Mouse (Mus musculus) cerebellum, adult 2 months (tissue): Measurements from ENCODE around the gene Msi2.

Experiments used
- CTCF ChIP-seq: fragments of 200-500 bp; IDR thresholded peaks from 2 replicates; pipeline ENCODE4 v1.5.1; 2011; ENCODE audit warnings: low read depth, mild to moderate bottlenecking, control low read depth, low read length, moderate library complexity, borderline replicate concordance; ENCODE audit not compliant: insufficient read depth
- POLR2A ChIP-seq: fragments of 200-500 bp; IDR thresholded peaks from 2 replicates; pipeline ENCODE4 v1.6.1; 2011; ENCODE audit warnings: low read length, control low read depth, borderline replicate concordance; ENCODE audit not compliant: insufficient read depth

DNA sequence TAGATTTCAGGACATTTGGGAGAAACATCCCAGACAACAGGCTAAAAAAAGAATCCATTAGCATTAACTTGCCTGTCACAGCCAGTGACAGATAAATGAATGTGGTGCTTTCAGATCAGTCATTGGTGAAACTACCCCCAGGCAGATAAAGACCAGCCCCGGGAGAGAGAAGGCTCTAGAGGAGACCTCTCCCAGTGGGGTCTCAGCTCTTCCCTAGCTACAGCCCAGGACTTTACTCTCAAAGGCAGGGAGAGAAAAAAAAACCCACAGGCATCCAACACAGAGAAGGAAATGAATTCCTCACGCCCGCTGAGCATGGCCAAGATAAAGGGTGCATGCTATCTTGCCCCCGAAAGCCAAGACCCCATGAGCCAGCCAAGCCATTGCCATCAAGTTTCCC lies 15.1 kb downstream of the Msi2 start:
- TF ChIP-seq CTCF (no peak), POLR2A (no peak)
